Mouse (Mus musculus) mammary gland, adult 2 months (tissue): ENCODE measurements around the gene Gm10181. TPM values are rescaled to one million over a fixed set of nuclear protein-coding genes. Genes with fewer than 3 reads are reported as not detected.

Source experiments
- polyA plus RNA-seq: library from polyadenylated mRNA; depleted of rRNA; stranded (reverse); fragments of >200 nt; gene quantifications from 2 replicates; pipeline ENCODE4 v1.2.3, GENCODE M21; 2012; ENCODE audit warnings: low replicate concordance; rRNA removed

Gm10181 gene
- polyA plus RNA-seq = not detected in 2 replicates

DNA sequence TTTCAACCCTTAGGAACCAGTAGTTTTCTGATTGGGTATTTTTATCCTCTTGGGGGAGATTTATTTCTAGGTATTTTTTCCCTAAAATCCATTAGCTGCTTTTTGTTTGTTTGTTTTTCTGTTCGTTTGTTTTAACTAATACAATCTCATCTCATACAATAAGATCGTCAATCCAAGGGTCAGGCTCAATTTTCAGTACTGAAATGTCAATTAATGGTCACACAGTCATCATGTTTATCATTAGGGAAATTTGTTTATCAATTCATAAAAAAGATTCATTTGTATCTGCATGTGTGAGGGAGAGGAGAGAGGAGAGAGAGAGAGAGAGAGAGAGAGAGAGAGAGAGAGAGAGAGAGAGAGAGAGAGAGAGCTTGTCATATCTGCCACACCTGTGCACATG is at the start of gene Gm10181:
Gene Gm10181 (plus strand): TSS at position 301 of the 400 bp plus-strand sequence.

Other genes with a start within 250 kb of the Gm10181 start
- gene Herpud2, start 62.4 kb downstream of the Gm10181 start, polyA plus RNA-seq = 34.3 and 78.0 TPM in 2 replicates
- gene Sept7, start 163.0 kb downstream of the Gm10181 start, polyA plus RNA-seq = 5.6 and 15.3 TPM in 2 replicates